Mouse (Mus musculus): Measurements from ENCODE around the gene Sdk2.

DNA sequence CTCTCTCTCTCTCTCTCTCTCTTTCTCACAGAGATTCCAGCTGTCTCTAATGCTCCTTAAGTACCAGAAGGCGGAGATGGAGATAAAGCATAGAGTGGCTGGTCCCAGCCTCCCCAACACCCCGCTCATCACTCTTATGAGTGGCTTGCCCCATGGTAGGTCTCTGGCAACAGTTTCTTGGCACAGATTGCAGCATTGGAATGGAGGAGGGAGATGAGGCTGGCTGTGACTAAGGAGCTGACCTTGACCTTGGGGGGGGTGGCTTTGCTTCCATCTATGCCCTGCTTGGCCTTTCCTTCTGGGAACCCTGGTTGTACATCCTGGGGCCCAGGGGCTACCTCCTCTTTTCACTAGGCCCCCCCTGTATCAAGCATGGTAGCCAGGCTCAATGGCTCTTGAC is 41.8 kb downstream of the Sdk2 start:
- TF ChIP-seq GATA2 (IDR thresholded peaks at IDR 0.05; ENCODE audit: borderline replicate concordance, low read depth, low read length) = no peak
- TF ChIP-seq CTCF (IDR thresholded peaks at IDR 0.05; ENCODE audit: low read depth, low read length) = no peak
- no peak for TF ChIP-seq TAL1 (conservative IDR thresholded peaks at IDR 0.05; ENCODE audit: low read depth, low read length)
- no peak for TF ChIP-seq GATA1 (IDR thresholded peaks at IDR 0.05; ENCODE audit: borderline replicate concordance, low read length)
- no peak for TF ChIP-seq POLR2AphosphoS5 (IDR thresholded peaks at IDR 0.05; ENCODE audit: insufficient replicate concordance, low read depth, low read length)

Measured in G1E (cell line).